Mouse (Mus musculus) kidney, embryonic 15.5 days (tissue): ENCODE measurements around the gene Dram2. TPM values are rescaled to one million over a fixed set of nuclear protein-coding genes. Genes with fewer than 3 reads are reported as not detected.
"Not testable (repeated sequence)": the region's sequence is repeated elsewhere in the genome, so short reads cannot be mapped to it uniquely, and the experiment has no call there.

Experiments
- ATAC-seq: fragments of 200-750 bp; cut with Nextera tagmentation; replicated peaks from 2 replicates; pipeline ENCODE4 v1.8.0; 2017; ENCODE audit warnings: moderate TSS enrichment; ENCODE audit not compliant: low FRiP score
- H3K27ac ChIP-seq: fragments of 300-500 bp; sonication (generic); 2 replicates; pipeline ENCODE4 v1.5.1; 2015; ENCODE audit warnings: mild to moderate bottlenecking, inconsistent platforms
- H3K27me3 ChIP-seq: fragments of 300-500 bp; sonication (generic); 2 replicates; pipeline ENCODE4 v1.6.1; 2015; ENCODE audit warnings: inconsistent platforms
- H3K36me3 ChIP-seq: fragments of 300-500 bp; sonication (generic); 2 replicates; pipeline ENCODE4 v1.6.1; 2015; ENCODE audit warnings: inconsistent platforms
- H3K4me1 ChIP-seq: fragments of 300-500 bp; sonication (generic); 2 replicates; pipeline ENCODE4 v1.6.1; 2015; ENCODE audit warnings: inconsistent platforms
- H3K4me2 ChIP-seq: fragments of 300-500 bp; sonication (generic); 2 replicates; pipeline ENCODE4 v1.6.1; 2015; ENCODE audit warnings: moderate library complexity, mild to moderate bottlenecking, inconsistent platforms
- H3K4me3 ChIP-seq: fragments of 300-500 bp; sonication (generic); replicated peaks from 2 replicates; pipeline ENCODE4 v1.5.1; 2015; ENCODE audit warnings: mild to moderate bottlenecking, inconsistent platforms
- H3K9ac ChIP-seq: fragments of 300-500 bp; sonication (generic); 2 replicates; pipeline ENCODE4 v1.6.1; 2015; ENCODE audit warnings: mild to moderate bottlenecking, inconsistent platforms
- H3K9me3 ChIP-seq: fragments of 300-500 bp; sonication (generic); replicated peaks from 2 replicates; pipeline ENCODE4 v1.6.1; 2016; ENCODE audit warnings: inconsistent platforms
- WGBS: fragments of 180-500 bp; shearing (Covaris S2); methylation state at CpG from one replicate; pipeline ENCODE4 v1.1.7; 2015; ENCODE audit warnings: mixed read lengths; 5-methylcytosine and 5-hydroxymethylcytosine counted together
- polyA plus RNA-seq: library from polyadenylated mRNA; unstranded; fragments of >200 nt; fragmentation: Nextera tagmentation; extraction: Ambion mirVana; gene quantifications from 2 replicates; pipeline ENCODE4 v1.2.1, GENCODE M21; 2015

Gene Dram2
- polyA plus RNA-seq, 1 experiment from 2014 or later: 77.2 TPM

DNA sequence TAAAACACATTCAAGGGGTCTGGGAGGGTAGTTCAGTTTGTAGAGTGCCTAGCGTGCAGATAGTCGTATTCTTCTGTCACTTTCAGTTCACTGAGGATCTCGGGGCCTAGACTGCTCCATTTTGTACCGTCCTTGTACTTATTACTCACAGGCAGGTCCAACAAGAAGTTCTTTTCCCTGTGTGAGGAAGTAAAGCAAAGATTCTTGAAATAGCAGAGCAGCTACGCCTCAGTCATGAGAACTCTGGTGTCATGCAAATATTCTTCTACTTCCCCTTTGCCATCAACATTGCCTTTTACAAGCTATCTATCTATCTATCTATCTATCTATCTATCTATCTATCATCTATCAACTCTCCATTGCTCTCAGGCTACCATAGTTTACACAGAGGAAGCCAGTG, 5.8 kb downstream of the Dram2 start:
- Histone ChIP-seq H3K4me2 (no peak overlapping the region), H3K27me3 (no peaks in the 10 kb centered on the region), H3K4me3 (no peak overlapping the region), H3K9me3 (no peaks in the 10 kb centered on the region), H3K4me1 (peaks cover 10% of the 10 kb centered on the region; the same call in 1 of the 2 replicates), H3K27ac (no peak overlapping the region), H3K36me3 (peaks cover 43% of the 10 kb centered on the region), H3K9ac (no peak overlapping the region)
- WGBS: 93% methylated on average over 5 of the region's 5 CpGs
- ATAC-seq: no peak

DNA sequence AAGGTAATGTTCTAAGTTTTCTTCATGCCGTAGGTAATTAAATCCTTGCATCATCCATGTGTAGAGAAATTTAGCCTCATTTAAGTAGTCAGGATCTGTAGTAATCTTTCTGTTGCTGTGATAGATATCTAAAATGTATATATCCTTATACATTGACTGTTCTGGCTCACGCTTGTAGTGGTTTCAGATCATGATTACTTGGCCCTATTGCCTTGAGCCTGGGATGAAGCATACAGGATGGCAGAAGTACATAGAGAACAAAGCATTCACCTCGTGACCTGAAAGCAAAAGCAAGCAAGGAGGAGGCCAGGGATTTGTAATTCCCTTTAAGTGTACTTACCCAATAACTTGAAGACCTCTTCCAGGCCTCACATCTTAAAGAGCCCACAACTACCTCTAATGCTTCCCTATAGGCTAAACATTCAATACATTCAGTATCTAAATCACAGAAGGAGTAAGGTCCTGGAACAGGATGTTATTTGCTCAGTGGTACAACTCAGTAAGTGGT, 8.2 kb downstream of the Dram2 start:
- Histone ChIP-seq H3K4me1 (no peaks in the 10 kb centered on the region), H3K36me3 (peaks cover 48% of the 10 kb centered on the region), H3K9ac (no peak overlapping the region), H3K4me2 (no peak overlapping the region), H3K27ac (no peak overlapping the region), H3K9me3 (no peaks in the 10 kb centered on the region), H3K27me3 (no peaks in the 10 kb centered on the region), H3K4me3 (no peak overlapping the region)
- ATAC-seq: no peak
- 92% methylated on average over 3 of the region's 3 CpGs for WGBS

DNA sequence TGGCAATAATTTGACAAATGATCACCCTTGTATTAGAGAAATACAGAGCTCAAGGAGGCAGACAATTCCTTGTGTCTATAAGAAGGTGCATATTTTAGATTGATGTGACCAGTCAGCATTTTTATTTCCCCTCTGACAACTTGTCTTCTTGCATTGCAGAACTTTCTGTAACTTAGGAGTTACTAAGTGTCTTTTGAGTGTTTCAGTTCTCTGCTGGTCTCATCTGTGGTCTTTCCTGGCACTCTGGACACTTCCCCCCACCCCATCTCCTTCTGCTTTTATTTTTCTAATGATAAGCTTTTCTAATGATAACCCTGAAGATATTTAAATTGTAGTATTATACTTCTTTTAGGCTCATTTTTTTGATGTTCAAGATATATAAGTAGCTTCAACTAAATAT, 10.7 kb downstream of the Dram2 start:
- Histone ChIP-seq H3K27ac (no peak overlapping the region), H3K27me3 (no peaks in the 10 kb centered on the region), H3K4me2 (no peak overlapping the region), H3K36me3 (peaks cover 43% of the 10 kb centered on the region), H3K4me1 (no peaks in the 10 kb centered on the region), H3K9ac (no peak overlapping the region), H3K9me3 (no peaks in the 10 kb centered on the region), H3K4me3 (no peak overlapping the region)
- ATAC-seq: no peak

DNA sequence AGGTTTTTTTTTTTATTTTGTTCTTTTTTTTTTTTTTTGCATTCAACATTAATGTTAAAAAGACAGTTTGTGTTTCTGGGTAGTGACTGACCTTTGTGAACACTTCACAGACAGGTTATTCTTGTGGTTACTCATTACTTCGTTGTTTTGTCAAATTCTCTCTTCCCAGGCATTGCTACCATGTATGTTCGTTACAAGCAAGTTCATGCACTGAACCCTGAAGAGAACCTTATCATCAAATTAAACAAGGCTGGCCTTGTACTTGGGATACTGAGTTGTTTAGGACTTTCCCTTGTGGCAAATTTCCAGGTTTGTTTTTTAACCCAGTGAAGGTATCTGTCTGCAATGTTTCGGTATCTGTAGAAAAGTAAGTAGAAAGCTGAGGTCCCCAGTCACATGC, 18.3 kb downstream of the Dram2 start:
- no peaks in the 10 kb centered on the region for H3K4me1 ChIP-seq
- peaks cover 26% of the 10 kb centered on the region for H3K36me3 ChIP-seq
- H3K4me3 ChIP-seq: no peak overlapping the region
- 83% methylated on average over 3 of the region's 3 CpGs for WGBS
- H3K27me3 ChIP-seq: no peaks in the 10 kb centered on the region
- no peak overlapping the region for H3K27ac ChIP-seq
- ATAC-seq: no peak
- no peak overlapping the region for H3K9ac ChIP-seq
- H3K4me2 ChIP-seq: no peak overlapping the region
- no peaks in the 10 kb centered on the region for H3K9me3 ChIP-seq

DNA sequence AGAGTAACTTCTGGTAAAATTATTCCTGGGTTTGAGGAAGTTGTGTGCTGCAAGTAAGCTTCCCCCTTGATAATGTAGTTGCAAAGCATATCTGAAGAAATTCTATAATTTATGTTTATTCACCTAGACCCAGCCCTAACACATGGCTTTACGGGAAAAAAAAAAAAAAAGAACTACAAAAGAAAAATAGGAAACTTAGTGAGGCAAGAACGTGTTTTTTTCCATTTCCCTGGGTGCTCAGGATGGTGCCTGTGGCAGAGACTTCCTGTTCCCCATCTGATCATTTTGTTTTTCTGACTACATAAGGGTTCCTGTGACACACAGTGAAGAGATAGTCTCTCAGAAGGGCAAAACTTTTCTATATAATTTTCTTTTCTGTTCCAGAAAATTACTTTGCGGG, 25.6 kb downstream of the Dram2 start:
- ATAC-seq: no peak
- Histone ChIP-seq H3K27ac (no peak overlapping the region), H3K9ac (no peak overlapping the region), H3K36me3 (peaks cover 27% of the 10 kb centered on the region), H3K4me3 (no peak overlapping the region), H3K4me2 (no peak overlapping the region), H3K27me3 (no peaks in the 10 kb centered on the region), H3K9me3 (no peaks in the 10 kb centered on the region), H3K4me1 (no peaks in the 10 kb centered on the region)
- 85% methylated on average over 3 of the region's 3 CpGs for WGBS

DNA sequence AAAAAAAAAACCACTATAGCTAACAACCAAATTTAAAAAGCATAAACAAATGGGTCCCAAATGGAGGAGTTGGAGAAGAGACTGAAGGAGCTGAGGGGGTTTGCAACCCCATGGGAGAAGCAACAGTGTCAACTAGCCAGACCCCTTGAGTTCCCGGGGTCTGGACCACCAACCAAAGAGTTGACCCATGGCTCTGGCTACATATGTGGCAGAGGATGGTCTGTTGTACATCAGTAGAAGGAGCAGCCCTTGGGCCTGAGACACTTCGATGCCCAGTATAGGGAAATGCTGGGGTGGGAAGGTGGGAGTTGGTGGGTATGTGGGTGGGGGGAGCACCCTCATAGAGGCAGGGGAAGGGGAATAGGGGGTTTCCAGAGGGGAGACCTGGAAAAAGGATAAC, 31.7 kb downstream of the Dram2 start:
- Histone ChIP-seq H3K4me2 (no peak overlapping the region), H3K4me1 (no peaks in the 10 kb centered on the region), H3K27ac (no peak overlapping the region), H3K36me3 (peaks cover 3% of the 10 kb centered on the region; the same call in 1 of the 2 replicates), H3K27me3 (no peaks in the 10 kb centered on the region), H3K9me3 (no peaks in the 10 kb centered on the region), H3K4me3 (no peak overlapping the region), H3K9ac (no peak overlapping the region)
- 90% methylated on average over 2 of the region's 2 CpGs for WGBS
- no peak for ATAC-seq

DNA sequence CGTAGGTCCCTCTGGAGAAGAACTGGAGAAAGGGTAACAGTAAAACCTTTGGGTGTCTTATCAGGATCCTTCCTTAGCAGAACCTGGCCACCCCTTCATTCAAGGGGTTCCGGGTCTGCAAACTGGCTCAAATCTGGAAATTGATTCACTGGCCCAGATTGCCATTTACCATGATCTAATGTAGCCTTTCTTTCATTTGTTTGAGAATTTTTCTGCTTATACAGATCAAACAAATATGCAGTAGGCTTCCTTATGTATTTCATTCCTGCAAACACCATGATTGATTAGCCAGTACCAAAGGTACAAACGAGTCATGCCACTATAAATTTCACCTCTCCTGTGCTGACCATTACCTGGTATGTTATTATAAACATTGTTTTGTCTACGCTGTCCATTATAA, 46.0 kb downstream of the Dram2 start:
- not testable (repeated sequence) for ATAC-seq
- WGBS: 82% methylated on average over 4 of the region's 4 CpGs

DNA sequence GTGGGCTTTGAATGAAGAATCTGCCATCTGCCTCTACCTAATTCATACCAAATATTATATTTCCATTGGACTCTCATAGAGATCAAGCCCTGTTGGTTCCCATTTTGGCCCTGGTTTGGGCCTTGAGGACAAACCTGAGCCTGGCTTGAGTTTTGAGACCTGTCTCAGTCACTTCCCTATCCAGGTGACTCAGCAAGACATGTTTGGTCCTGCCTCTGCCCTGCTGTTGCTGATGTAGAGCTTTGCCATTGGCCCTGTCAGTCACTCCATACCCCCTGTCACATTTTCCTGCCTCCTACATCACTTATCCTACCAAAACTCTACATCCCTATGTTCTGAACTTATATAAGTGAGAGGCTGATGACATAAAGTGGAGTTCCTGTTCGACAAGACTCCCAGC, 70.5 kb downstream of the Dram2 start:
- Histone ChIP-seq H3K27me3 (no peaks in the 10 kb centered on the region), H3K4me1 (no peaks in the 10 kb centered on the region), H3K36me3 (no peaks in the 10 kb centered on the region), H3K27ac (no peak overlapping the region), H3K9ac (no peak overlapping the region), H3K9me3 (no peaks in the 10 kb centered on the region), H3K4me2 (no peak overlapping the region), H3K4me3 (no peak overlapping the region)
- WGBS: 78% methylated on average over 1 of the region's 1 CpGs
- ATAC-seq: no peak

More for the DNA sequence above, 46.0 kb downstream of the Dram2 start:
- not testable (repeated sequence) for H3K9me3 ChIP-seq, H3K4me2 ChIP-seq, H3K4me3 ChIP-seq, H3K4me1 ChIP-seq, H3K27ac ChIP-seq, H3K9ac ChIP-seq, H3K27me3 ChIP-seq, H3K36me3 ChIP-seq

Other genes with a start within 250 kb of the Dram2 start
- gene Chil6, start 141.6 kb upstream of the Dram2 start, polyA plus RNA-seq: not detected in 2 replicates
- 3.8 and 5.5 TPM in 2 replicates for gene Dennd2d, start 65.4 kb upstream of the Dram2 start, polyA plus RNA-seq
- 60.4 and 65.0 TPM in 2 replicates for gene Cept1, start within 50 bp of the Dram2 start, polyA plus RNA-seq
- gene Lrif1, start 137.2 kb downstream of the Dram2 start, polyA plus RNA-seq: 14.6 and 18.3 TPM in 2 replicates
- 4.5 and 4.7 TPM in 2 replicates for gene Cd53, start 242.4 kb downstream of the Dram2 start, polyA plus RNA-seq